Mouse (Mus musculus) bone marrow, adult 2 months (tissue): ENCODE results near the gene Terf2. TPM values are rescaled to one million over a fixed set of nuclear protein-coding genes. Genes with fewer than 3 reads are reported as not detected.
"Not testable (repeated sequence)": the region's sequence is repeated elsewhere in the genome, so short reads cannot be mapped to it uniquely, and the experiment has no call there.

Experiments
- H3K27ac ChIP-seq: fragments of 200-500 bp; 2 replicates; pipeline ENCODE4 v1.5.1; 2012; ENCODE audit warnings: low read depth, mild to moderate bottlenecking, control low read depth, inconsistent platforms, low read length; ENCODE audit not compliant: control insufficient read depth, poor library complexity, insufficient read depth
- H3K4me1 ChIP-seq: fragments of 200-500 bp; 2 replicates; pipeline ENCODE4 v1.6.1; 2011; ENCODE audit warnings: low read length; ENCODE audit not compliant: control insufficient read depth, insufficient read depth
- H3K4me3 ChIP-seq: fragments of 200-500 bp; replicated peaks from 2 replicates; pipeline ENCODE3; 2011; ENCODE audit warnings: mild to moderate bottlenecking, low read depth, low read length, control low read depth; ENCODE audit not compliant: control insufficient read depth
- CTCF ChIP-seq: fragments of 200-500 bp; IDR thresholded peaks from 2 replicates; pipeline ENCODE4 v1.5.1; 2011; ENCODE audit warnings: low read length, control low read depth; ENCODE audit not compliant: control insufficient read depth, insufficient read depth
- POLR2A ChIP-seq: fragments of 200-500 bp; IDR thresholded peaks from 2 replicates; pipeline ENCODE4 v1.6.1; 2011; ENCODE audit warnings: low read depth, mild to moderate bottlenecking, control low read depth, low read length, borderline replicate concordance; ENCODE audit not compliant: control insufficient read depth
- WGBS: fragments of 180-500 bp; shearing (Covaris S2); methylation state at CpG from one replicate; pipeline ENCODE4 v1.1.7; 2018; 5-methylcytosine and 5-hydroxymethylcytosine counted together
- polyA plus RNA-seq: library from polyadenylated mRNA; stranded (reverse); fragments of >200 nt; gene quantifications from 2 replicates; pipeline ENCODE4 v1.2.4, GENCODE M21; 2011; ENCODE audit warnings: low replicate concordance; ENCODE audit not compliant: missing spikeins, insufficient read depth, insufficient read length

The Terf2 gene
- polyA plus RNA-seq, 1 experiment, result 24.7 TPM

- WGBS, result 83% methylated on average over 3 of the region's 3 CpGs
- no peak for TF ChIP-seq POLR2A
- TF ChIP-seq CTCF, result no peak
- no peak overlapping the region for H3K4me3 ChIP-seq
- peaks cover 2% of the 10 kb centered on the region; the same call in 1 of the 2 replicates for H3K4me1 ChIP-seq
- H3K27ac ChIP-seq, result no peak overlapping the region
Measured at GRCm38 (mm10) chr8:107035641-107036040, 60.7 kb downstream of the Terf2 start.

GRCm38 (mm10) chr8:107033609-107034008 is 62.7 kb downstream of the Terf2 start:
- H3K4me1 ChIP-seq, H3K4me3 ChIP-seq, H3K27ac ChIP-seq: not testable (repeated sequence)
- WGBS, result 94% methylated on average over 2 of the region's 2 CpGs

GRCm38 (mm10) chr8:107031577-107032090 is 64.7 kb downstream of the Terf2 start:
- Histone ChIP-seq H3K27ac (peak overlapping the region; percentile 87), H3K4me3 (peak overlapping the region; percentile 88), H3K4me1 (peaks cover 2% of the 10 kb centered on the region; the same call in 1 of the 2 replicates)
- TF ChIP-seq CTCF (no peak), POLR2A (no peak)
- under 1% methylated on average over 40 of the region's 40 CpGs for WGBS

GRCm38 (mm10) chr8:107030650-107031576 is 65.4 kb downstream of the Terf2 start, which contains the start of gene Vps4a:
Vps4a (plus strand) TSS chr8:107031222.
- TF ChIP-seq CTCF (peak; percentile 81), POLR2A (peak; percentile 61; the same call in 1 of the 2 replicates)
- Histone ChIP-seq H3K27ac (peak within 1 kb of the TSS; percentile 87), H3K4me1 (peaks cover 2% of the 10 kb centered on the region; the same call in 1 of the 2 replicates), H3K4me3 (peak within 1 kb of the TSS; percentile 88)
- 7% methylated on average over 66 of the region's 66 CpGs for WGBS

GRCm38 (mm10) chr8:107030058-107030457 is 66.3 kb downstream of the Terf2 start:
- WGBS, result 55% methylated on average over 5 of the region's 5 CpGs
- no peak overlapping the region for H3K4me3 ChIP-seq
- H3K27ac ChIP-seq, result no peak overlapping the region
- H3K4me1 ChIP-seq, result peaks cover 2% of the 10 kb centered on the region; the same call in 1 of the 2 replicates
- TF ChIP-seq CTCF, result no peak
- no peak for TF ChIP-seq POLR2A

- Histone ChIP-seq H3K27ac (no peak overlapping the region), H3K4me3 (no peak overlapping the region), H3K4me1 (peaks cover 2% of the 10 kb centered on the region; the same call in 1 of the 2 replicates)
- TF ChIP-seq POLR2A (no peak), CTCF (no peak)
- WGBS, result 82% methylated on average over 3 of the region's 3 CpGs
Measured at GRCm38 (mm10) chr8:107029310-107029709, 67.0 kb downstream of the Terf2 start.

GRCm38 (mm10) chr8:107023479-107023878 is 72.9 kb downstream of the Terf2 start:
- Histone ChIP-seq H3K4me1 (no peaks in the 10 kb centered on the region), H3K27ac (no peak overlapping the region), H3K4me3 (no peak overlapping the region)
- TF ChIP-seq POLR2A (no peak), CTCF (no peak)
- 80% methylated on average over 8 of the region's 8 CpGs for WGBS

Other genes starting within 250 kb of the Terf2 start
- gene Has3, start 226.3 kb downstream of the Terf2 start, polyA plus RNA-seq, result not detected in 2 replicates
- 7.0 and 18.9 TPM in 2 replicates for gene Utp4, start 202.9 kb downstream of the Terf2 start, polyA plus RNA-seq
- 1.7 and 5.2 TPM in 2 replicates for gene Sntb2, start 160.8 kb downstream of the Terf2 start, polyA plus RNA-seq
- 19.6 and 34.5 TPM in 2 replicates for gene Vps4a, start 65.3 kb downstream of the Terf2 start, polyA plus RNA-seq
- 2.9 and 8.9 TPM in 2 replicates for gene Pdf, start 47.9 kb downstream of the Terf2 start, polyA plus RNA-seq
- 8.4 and 14.6 TPM in 2 replicates for gene Cog8, start 39.9 kb downstream of the Terf2 start, polyA plus RNA-seq
- 23.1 and 59.8 TPM in 2 replicates for gene Nip7, start 39.7 kb downstream of the Terf2 start, polyA plus RNA-seq
- gene Tmed6, start 30.9 kb downstream of the Terf2 start, polyA plus RNA-seq, result not detected in 2 replicates
- gene Cyb5b, start 54.1 kb upstream of the Terf2 start, polyA plus RNA-seq, result 12.1 and 19.4 TPM in 2 replicates
- gene Nfat5, start 196.9 kb upstream of the Terf2 start, polyA plus RNA-seq, result 6.7 and 18.8 TPM in 2 replicates